Comparison of ENCODE assay signal across 13 mouse cellular contexts in the genomic region with DNA sequence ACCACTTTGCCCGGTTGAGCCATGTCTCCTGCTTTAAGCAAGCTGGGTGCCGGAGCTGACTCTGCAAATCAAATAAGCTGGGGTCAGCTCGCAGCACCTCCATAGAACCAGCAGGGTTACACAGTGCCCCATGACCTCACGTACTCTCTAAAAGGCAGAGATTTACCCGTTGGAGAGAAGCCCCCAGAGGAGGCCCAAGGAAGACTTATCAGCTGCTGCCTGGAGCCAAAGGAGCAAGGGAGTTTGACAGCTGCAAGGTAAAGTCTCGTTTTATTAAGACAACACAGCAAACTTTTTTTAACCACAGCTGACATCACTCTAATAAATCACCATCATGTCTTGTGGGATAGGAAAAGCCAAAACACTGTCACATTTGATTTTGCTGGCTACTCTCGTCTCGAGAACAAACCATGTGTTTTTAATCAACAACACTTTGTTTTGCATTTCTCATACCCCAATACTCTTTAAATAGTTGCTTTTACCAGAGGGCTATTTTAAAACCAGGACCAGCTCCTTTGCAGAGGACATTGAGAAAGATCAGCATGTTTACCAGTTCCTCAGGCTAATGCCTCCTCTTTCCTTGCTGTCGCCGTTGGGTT.
DNase-seq lines count a peak whose midpoint lies in the region; ATAC-seq and TF ChIP-seq lines count a peak whose summit lies in the region.
"Had no signal": no experiment of that assay in that cellular context is flagged by ENCODE, and none has a peak within 500 bp of the region (broad histone marks: within the 10 kb centered on the region; RNA-seq: fewer than 3 reads in every experiment).

No protein-coding gene starts in this region.

- 0 out of 2 replicates have a peak, but pooled peaks have one; percentile 10 for ATAC-seq in intestine, embryonic 15.5 days
- no peak for ATAC-seq in intestine, postnatal 0 days
- ATAC-seq in common myeloid progenitor, adult 5-6 weeks (replicated peaks; ENCODE audit: low read depth, poor library complexity, severe bottlenecking), result peak; percentile 33
- ATAC-seq in embryonic facial prominence, embryonic 13.5 days (ENCODE audit: insufficient number of reproducible peaks, insufficient read depth, low FRiP score, low TSS enrichment, low read depth), result no peak
- ATAC-seq in erythroid progenitor cell, adult 5-6 weeks (replicated peaks; ENCODE audit: low FRiP score, poor library complexity, severe bottlenecking), result no peak
- ATAC-seq: liver, postnatal 0 days had no signal

- H3K9me3 ChIP-seq in intestine, embryonic 15.5 days, result no peaks in the 10 kb centered on the region
- H3K9me3 ChIP-seq in intestine, postnatal 0 days (ENCODE audit: control insufficient read depth), result no peaks in the 10 kb centered on the region
- H3K9me3 ChIP-seq in embryonic facial prominence, embryonic 13.5 days, result no peaks in the 10 kb centered on the region
- H3K9me3 ChIP-seq: stomach, embryonic 15.5 days had no signal

- H3K4me2 ChIP-seq in intestine, embryonic 15.5 days (replicated peaks), result no peak overlapping the region
- H3K4me2 ChIP-seq in intestine, postnatal 0 days (replicated peaks; ENCODE audit: low read depth), result no peak overlapping the region
- H3K4me2 ChIP-seq in embryonic facial prominence, embryonic 13.5 days, result peak overlapping the region; percentile 32
- H3K4me2 ChIP-seq: stomach, embryonic 15.5 days had no signal

- H3K27me3 ChIP-seq in intestine, embryonic 15.5 days (replicated peaks), result no peaks in the 10 kb centered on the region
- H3K27me3 ChIP-seq in intestine, postnatal 0 days (replicated peaks; ENCODE audit: control insufficient read depth, insufficient read depth, low read length), result no peaks in the 10 kb centered on the region
- peaks cover 8% of the 10 kb centered on the region for H3K27me3 ChIP-seq in embryonic facial prominence, embryonic 13.5 days
- H3K27me3 ChIP-seq: stomach, embryonic 15.5 days had no signal

- no peak for TF ChIP-seq CTCF in intestine, postnatal 0 days (IDR thresholded peaks at IDR 0.05; ENCODE audit: low read depth)

- H3K9ac ChIP-seq in intestine, embryonic 15.5 days, result no peak overlapping the region
- no peak overlapping the region for H3K9ac ChIP-seq in intestine, postnatal 0 days (ENCODE audit: low read depth, low read length)
- H3K9ac ChIP-seq in embryonic facial prominence, embryonic 13.5 days, result no peak overlapping the region
- H3K9ac ChIP-seq: liver, postnatal 0 days; stomach, embryonic 15.5 days had no signal

- H3K27ac ChIP-seq in intestine, embryonic 15.5 days, result no peak overlapping the region
- H3K27ac ChIP-seq in intestine, postnatal 0 days (ENCODE audit: low read depth, low read length), result no peak overlapping the region
- peak overlapping the region; percentile 80 for H3K27ac ChIP-seq in embryonic facial prominence, embryonic 13.5 days
- H3K27ac ChIP-seq: stomach, embryonic 15.5 days had no signal

- H3K36me3 ChIP-seq in intestine, embryonic 15.5 days, result no peaks in the 10 kb centered on the region
- no peaks in the 10 kb centered on the region for H3K36me3 ChIP-seq in intestine, postnatal 0 days (ENCODE audit: control insufficient read depth, insufficient read depth)
- H3K36me3 ChIP-seq in embryonic facial prominence, embryonic 13.5 days, result no peaks in the 10 kb centered on the region
- H3K36me3 ChIP-seq: stomach, embryonic 15.5 days had no signal

- no peak overlapping the region for H3K4me3 ChIP-seq in intestine, embryonic 15.5 days (replicated peaks)
- no peak overlapping the region for H3K4me3 ChIP-seq in intestine, postnatal 0 days (ENCODE audit: low read depth, low read length)
- no peak overlapping the region for H3K4me3 ChIP-seq in embryonic facial prominence, embryonic 13.5 days
- H3K4me3 ChIP-seq: erythroblast, embryonic 14.5 days; stomach, embryonic 15.5 days had no signal

- WGBS in intestine, embryonic 15.5 days, result 29% methylated on average over 10 of the region's 10 CpGs
- WGBS in intestine, postnatal 0 days, result 40% methylated on average over 10 of the region's 10 CpGs
- WGBS in embryonic facial prominence, embryonic 13.5 days, result 12% methylated on average over 10 of the region's 10 CpGs

- H3K4me1 ChIP-seq in intestine, embryonic 15.5 days (replicated peaks), result peaks cover 14% of the 10 kb centered on the region
- 0 out of 2 replicates have a peak, but pooled peaks cover 4% of the 10 kb centered on the region for H3K4me1 ChIP-seq in intestine, postnatal 0 days (replicated peaks; ENCODE audit: control insufficient read depth, insufficient read depth, low read length)
- peaks cover 68% of the 10 kb centered on the region for H3K4me1 ChIP-seq in embryonic facial prominence, embryonic 13.5 days

- DNase-seq in lung, postnatal 25 days (ENCODE audit: low spot score), result peak; percentile 56
- DNase-seq in cerebellum, adult 18-20 months, result no peak
- DNase-seq: cerebellum, adult 11-12 months; kidney, adult 11 months; liver, postnatal 0 days; right cerebral cortex, postnatal 25 days had no signal

Comparison
In these comparisons a context has a peak if more than half of its experiments do, and no peak if none do; other contexts are left out.
1. ATAC-seq: peak in intestine, embryonic 15.5 days (single experiment) and common myeloid progenitor, adult 5-6 weeks (single experiment); none in intestine, postnatal 0 days (single experiment), embryonic facial prominence, embryonic 13.5 days (single experiment) and erythroid progenitor cell, adult 5-6 weeks (single experiment).